Mouse (Mus musculus) forebrain, postnatal 0 days (tissue): ENCODE data around the gene Pfdn5. TPM values are rescaled to one million over a fixed set of nuclear protein-coding genes. Genes with fewer than 3 reads are reported as not detected.

Experiments
- ATAC-seq: fragments of 200-750 bp; cut with Nextera tagmentation; 2 replicates; pipeline ENCODE4 v1.8.0; 2017; ENCODE audit warnings: mild to moderate bottlenecking, moderate library complexity
- DNase-seq: peaks from one replicate; pipeline ENCODE4 v3.0.0-alpha.2; 2015
- H3K27ac ChIP-seq: fragments of 300-500 bp; sonication (generic); 2 replicates; pipeline ENCODE4 v1.5.1; 2014; ENCODE audit warnings: low read depth, mild to moderate bottlenecking, antibody characterized with exemption, low read length, moderate library complexity, mixed read lengths
- H3K27me3 ChIP-seq: fragments of 300-500 bp; sonication (generic); 2 replicates; pipeline ENCODE4 v1.6.1; 2014; ENCODE audit warnings: mild to moderate bottlenecking, low read length, mixed read lengths; ENCODE audit not compliant: insufficient read depth
- H3K36me3 ChIP-seq: fragments of 300-500 bp; sonication (generic); 2 replicates; pipeline ENCODE4 v1.6.1; 2014; ENCODE audit warnings: mild to moderate bottlenecking, moderate library complexity; ENCODE audit not compliant: insufficient read depth
- H3K4me1 ChIP-seq: fragments of 300-500 bp; sonication (generic); 2 replicates; pipeline ENCODE4 v1.6.1; 2014; ENCODE audit warnings: antibody characterized with exemption; ENCODE audit not compliant: insufficient read depth
- H3K4me2 ChIP-seq: fragments of 300-500 bp; sonication (generic); 2 replicates; pipeline ENCODE4 v1.6.1; 2014; ENCODE audit warnings: low read depth, mild to moderate bottlenecking, moderate library complexity
- H3K4me3 ChIP-seq: fragments of 300-500 bp; sonication (generic); 2 replicates; pipeline ENCODE4 v1.5.1; 2014; ENCODE audit warnings: low read depth, low read length, mixed read lengths
- H3K9ac ChIP-seq: fragments of 300-500 bp; sonication (generic); 2 replicates; pipeline ENCODE4 v1.6.1; 2014; ENCODE audit warnings: mild to moderate bottlenecking
- H3K9me3 ChIP-seq: fragments of 300-500 bp; sonication (generic); 2 replicates; pipeline ENCODE4 v1.6.1; 2016; ENCODE audit warnings: low read length
- CTCF ChIP-seq: sonication (generic); IDR thresholded peaks from 2 replicates; pipeline ENCODE4 v1.5.1; 2016; ENCODE audit warnings: antibody characterized with exemption, control low read depth, low read depth
- WGBS: fragments of 180-500 bp; shearing (Covaris S2); extraction: QIAGEN DNeasy Blood & Tissue Kit; methylation state at CpG from one replicate; pipeline ENCODE4 v1.1.7; 2014; 5-methylcytosine and 5-hydroxymethylcytosine counted together
- polyA plus RNA-seq: library from polyadenylated mRNA; unstranded; fragments of >200 nt; fragmentation: Nextera tagmentation; extraction: Ambion mirVana; gene quantifications from 2 replicates; pipeline ENCODE4 v1.2.1, GENCODE M21; 2015
- total RNA-seq: library from RNA; depleted of rRNA; stranded (reverse); fragments of >200 nt; gene quantifications from 2 replicates; pipeline ENCODE4 v1.2.3, GENCODE M21; 2014

Gene Pfdn5
- total and polyA plus RNA-seq, 2 experiments from 2014 or later: 177 to 518 TPM

DNA sequence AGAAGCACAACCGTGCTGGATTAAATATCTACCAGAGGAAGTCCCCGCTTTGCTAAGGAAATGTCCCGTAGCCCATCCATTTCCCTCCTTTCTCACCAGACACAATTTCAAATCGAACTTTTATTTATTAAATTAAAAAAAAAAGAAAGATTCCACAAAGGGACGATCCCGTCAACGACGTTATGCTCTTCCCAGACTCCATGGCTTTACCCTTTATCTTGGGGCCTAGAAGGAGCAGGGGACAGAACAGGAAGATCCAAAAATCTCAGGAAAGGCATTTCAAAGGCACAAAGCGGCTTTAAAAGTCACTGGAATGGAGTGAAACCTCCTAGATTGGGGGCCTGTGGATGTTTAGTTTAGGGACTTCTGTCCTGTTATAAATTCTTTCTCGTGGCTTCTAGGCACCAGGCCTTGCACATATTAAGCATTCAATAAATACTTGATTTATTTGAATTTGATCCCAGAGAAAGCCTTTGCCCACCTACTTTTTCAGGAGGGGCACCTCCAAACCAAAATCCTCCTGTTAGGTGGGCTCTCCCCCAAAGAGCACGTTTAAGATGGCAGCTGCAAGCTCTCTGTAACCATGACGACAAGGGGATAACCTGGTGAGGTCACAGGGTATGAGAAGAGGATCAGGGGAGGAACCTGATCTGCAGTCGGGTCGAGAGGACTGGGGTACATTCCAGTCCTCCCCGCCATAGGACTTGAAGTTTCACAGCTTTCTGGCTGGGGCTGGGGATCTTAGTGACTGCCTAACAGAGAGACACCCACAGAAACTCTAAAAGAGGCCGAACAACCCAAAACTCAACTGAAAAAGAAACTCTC is 30.8 kb downstream of the Pfdn5 start:
- Histone ChIP-seq H3K27ac (no peak overlapping the region), H3K9me3 (no peaks in the 10 kb centered on the region), H3K27me3 (peaks cover 29% of the 10 kb centered on the region), H3K36me3 (no peaks in the 10 kb centered on the region), H3K4me1 (no peaks in the 10 kb centered on the region), H3K4me3 (no peak overlapping the region), H3K4me2 (0 out of 2 replicates have a peak overlapping the region, but pooled peaks have one; percentile 94), H3K9ac (no peak overlapping the region)
- 43% methylated on average over 16 of the region's 16 CpGs for WGBS
- no peak for TF ChIP-seq CTCF
- DNase-seq: no peak
- no peak for ATAC-seq

DNA sequence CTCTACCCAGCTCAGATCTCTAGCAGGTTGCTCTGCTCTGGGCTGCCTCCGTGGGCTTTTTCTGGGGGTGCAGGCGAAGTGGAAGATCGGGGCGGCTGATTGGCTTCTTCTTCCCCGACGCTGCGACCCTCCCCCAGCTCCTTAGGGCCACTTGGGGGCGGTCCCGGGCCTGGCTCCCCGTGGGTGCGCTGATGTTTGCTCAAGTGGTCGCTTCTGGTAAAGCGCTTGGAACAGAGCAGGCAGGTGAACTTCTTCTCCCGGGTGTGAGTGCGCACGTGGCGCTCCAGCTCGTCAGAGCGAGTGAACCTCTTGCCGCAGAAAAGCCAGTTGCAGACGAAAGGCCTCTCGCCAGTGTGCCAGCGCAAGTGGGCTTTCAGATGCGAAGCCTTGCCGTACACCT is 32.2 kb downstream of the Pfdn5 start:
- Histone ChIP-seq H3K4me3 (no peak overlapping the region), H3K4me1 (no peaks in the 10 kb centered on the region), H3K27me3 (peaks cover 29% of the 10 kb centered on the region), H3K4me2 (peak overlapping the region; percentile 23; the same call in 1 of the 2 replicates), H3K36me3 (no peaks in the 10 kb centered on the region), H3K27ac (no peak overlapping the region), H3K9ac (no peak overlapping the region), H3K9me3 (no peaks in the 10 kb centered on the region)
- peak; percentile 33; the same call in 1 of the 2 replicates for TF ChIP-seq CTCF
- DNase-seq: no peak
- ATAC-seq: peak; percentile 15; the same call in 1 of the 2 replicates
- 2% methylated on average over 25 of the region's 25 CpGs for WGBS

- Histone ChIP-seq H3K4me3 (no peak overlapping the region), H3K9me3 (no peaks in the 10 kb centered on the region), H3K27ac (no peak overlapping the region), H3K27me3 (peaks cover 29% of the 10 kb centered on the region), H3K36me3 (no peaks in the 10 kb centered on the region), H3K4me1 (no peaks in the 10 kb centered on the region), H3K9ac (no peak overlapping the region), H3K4me2 (no peak overlapping the region)
- 32% methylated on average over 5 of the region's 5 CpGs for WGBS
- TF ChIP-seq CTCF: no peak
- DNase-seq: no peak
- ATAC-seq: no peak
Observed at GRCm38 (mm10) chr15:102358834-102359233, 32.9 kb downstream of the Pfdn5 start.

GRCm38 (mm10) chr15:102362648-102363047 is 36.7 kb downstream of the Pfdn5 start:
- DNase-seq: no peak
- H3K27me3 ChIP-seq: peaks cover 26% of the 10 kb centered on the region
- no peak overlapping the region for H3K4me2 ChIP-seq
- no peaks in the 10 kb centered on the region for H3K36me3 ChIP-seq
- WGBS: 15% methylated on average over 14 of the region's 14 CpGs
- no peak for TF ChIP-seq CTCF
- H3K27ac ChIP-seq: no peak overlapping the region
- H3K9ac ChIP-seq: no peak overlapping the region
- H3K4me3 ChIP-seq: no peak overlapping the region
- ATAC-seq: no peak
- H3K9me3 ChIP-seq: no peaks in the 10 kb centered on the region
- no peaks in the 10 kb centered on the region for H3K4me1 ChIP-seq

GRCm38 (mm10) chr15:102364678-102365077 is 38.8 kb downstream of the Pfdn5 start:
- Histone ChIP-seq H3K4me1 (no peaks in the 10 kb centered on the region), H3K27me3 (peaks cover 13% of the 10 kb centered on the region; the same call in 1 of the 2 replicates), H3K27ac (no peak overlapping the region), H3K9ac (no peak overlapping the region), H3K36me3 (no peaks in the 10 kb centered on the region), H3K4me2 (no peak overlapping the region), H3K4me3 (no peak overlapping the region), H3K9me3 (no peaks in the 10 kb centered on the region)
- ATAC-seq (no peak), DNase-seq (no peak)
- no peak for TF ChIP-seq CTCF
- 97% methylated on average over 1 of the region's 1 CpGs for WGBS

- Histone ChIP-seq H3K4me3 (peak overlapping the region; percentile 19; the same call in 1 of the 2 replicates), H3K9me3 (no peaks in the 10 kb centered on the region), H3K36me3 (no peaks in the 10 kb centered on the region), H3K27me3 (peaks cover 17% of the 10 kb centered on the region; the same call in 1 of the 2 replicates), H3K9ac (no peak overlapping the region; the same call in 1 of the 2 replicates), H3K4me2 (peak overlapping the region; percentile 42), H3K4me1 (no peaks in the 10 kb centered on the region), H3K27ac (no peak overlapping the region)
- 6% methylated on average over 7 of the region's 7 CpGs for WGBS
- DNase-seq: no peak
- no peak for ATAC-seq
- no peak for TF ChIP-seq CTCF
Observed at GRCm38 (mm10) chr15:102366238-102366637, 40.3 kb downstream of the Pfdn5 start.

DNA sequence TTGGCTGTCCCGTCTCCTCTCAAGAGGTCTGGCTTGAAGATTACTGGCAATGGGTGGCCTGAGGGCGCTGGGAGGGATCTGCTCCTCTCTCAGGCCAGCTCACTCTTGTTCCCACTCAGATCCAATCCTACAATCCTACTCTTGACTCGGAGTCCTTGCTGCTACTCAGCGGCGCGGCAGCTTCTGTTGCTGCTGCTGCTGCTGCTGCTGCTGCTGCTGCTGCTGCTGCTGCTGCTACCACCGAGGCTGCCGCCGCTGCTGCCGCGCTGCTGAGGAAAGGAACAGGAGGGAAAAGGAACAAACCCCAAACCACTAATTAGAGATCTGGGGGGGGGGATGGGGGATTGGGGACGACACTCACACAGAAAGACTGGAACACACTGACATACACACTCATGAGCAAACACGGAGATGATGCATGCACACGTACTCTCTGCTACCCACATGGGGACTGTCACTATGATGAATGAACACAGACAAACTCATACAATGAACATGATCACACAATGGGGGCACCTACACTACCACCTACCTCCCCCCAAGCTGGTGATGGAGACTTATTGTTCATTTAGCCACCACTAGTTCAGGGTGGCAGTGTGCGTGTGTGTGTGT is 40.9 kb downstream of the Pfdn5 start, which contains the start of gene Sp7:
Sp7 (minus strand) TSS at position 450 of the 612 bp plus-strand sequence.
- peak; percentile 44 for DNase-seq
- Histone ChIP-seq H3K4me3 (peak within 1 kb of the TSS; percentile 19), H3K9ac (peak within 1 kb of the TSS; percentile 25; the same call in 1 of the 2 replicates), H3K9me3 (no peaks in the 10 kb centered on the region), H3K27me3 (peaks cover 17% of the 10 kb centered on the region; the same call in 1 of the 2 replicates), H3K4me2 (peak within 1 kb of the TSS; percentile 42), H3K27ac (no peak within 1 kb of the TSS), H3K36me3 (no peaks in the 10 kb centered on the region), H3K4me1 (no peaks in the 10 kb centered on the region)
- TF ChIP-seq CTCF: no peak; the same call in 1 of the 2 replicates
- WGBS: 7% methylated on average over 15 of the region's 15 CpGs
- ATAC-seq: peak; percentile 54
